Mouse (Mus musculus) myocyte (in vitro differentiated cells): ENCODE measurements at regions not wholly inside any gene's neighbourhood (a gene's known extent, or its start where the extent isn't known, plus 50 kb on each side); places are given as distances from the start of the nearest gene placed in this dataset.
"Not testable (repeated sequence)": the region's sequence is repeated elsewhere in the genome, so short reads cannot be mapped to it uniquely, and the experiment has no call there.

Experiments
- CEBPB ChIP-seq: IDR thresholded peaks from 2 replicates; pipeline ENCODE4 v1.6.1; 2011; ENCODE audit warnings: mild to moderate bottlenecking, moderate library complexity; ENCODE audit not compliant: poor library complexity, insufficient read depth, severe bottlenecking
- E2F4 ChIP-seq: IDR thresholded peaks from one replicate; pipeline ENCODE4 v1.6.1; 2011; ENCODE audit warnings: mild to moderate bottlenecking, control low read depth, moderate library complexity; ENCODE audit not compliant: insufficient read depth
- MYOD1 ChIP-seq, 3 experiments: IDR thresholded peaks; one replicate each; pipeline ENCODE4 v1.6.1; 2011; ENCODE audit warnings: control low read depth in 2 of 3, low read depth in 2 of 3, mild to moderate bottlenecking in 2 of 3, moderate library complexity in 1 of 3; ENCODE audit not compliant: insufficient read length in 2 of 3, control insufficient read depth in 1 of 3
- POLR2A ChIP-seq: IDR thresholded peaks from one replicate; pipeline ENCODE4 v1.6.1; 2011; ENCODE audit warnings: low read depth, mild to moderate bottlenecking, control low read depth, moderate library complexity; ENCODE audit not compliant: insufficient read length
- TCF12 ChIP-seq: IDR thresholded peaks from one replicate; pipeline ENCODE4 v1.6.1; 2011; ENCODE audit warnings: mild to moderate bottlenecking, control low read depth; ENCODE audit not compliant: poor library complexity, insufficient read depth, severe bottlenecking
- USF1 ChIP-seq: IDR thresholded peaks from one replicate; pipeline ENCODE4 v1.6.1; 2011; ENCODE audit warnings: low read depth, mild to moderate bottlenecking, control low read depth, moderate library complexity

- not testable (repeated sequence) for TF ChIP-seq POLR2A; MYOD1 (IDR thresholded peaks at IDR 0.05; ENCODE audit: control insufficient read depth in 1 of 3, insufficient read length in 2 of 3, low read depth in 2 of 3); TCF12; E2F4; CEBPB; USF1
These were observed 677.0 kb downstream of the Dad1 start for GRCm38 (mm10) chr14:53576927-53577326.
